Mouse (Mus musculus) urinary bladder, postnatal 10 days (tissue): ENCODE measurements at regions not wholly inside any gene's neighbourhood (a gene's known extent, or its start where the extent isn't known, plus 50 kb on each side); places are given as distances from the start of the nearest gene placed in this dataset.

Experiments
- DNase-seq: peaks from one replicate; pipeline ENCODE4 v3.0.0; 2022; ENCODE audit warnings: low spot score

- DNase-seq: no peak
These were observed 212.1 kb upstream of the Etaa1 start for GRCm38 (mm10) chr11:18165609-18166347.

GRCm38 (mm10) chr11:18164025-18164423 lies 210.3 kb upstream of the Etaa1 start:
- DNase-seq: no peak

GRCm38 (mm10) chr11:18163156-18164024 lies 209.7 kb upstream of the Etaa1 start:
- DNase-seq: no peak

- DNase-seq: no peak
These were observed 202.8 kb upstream of the Etaa1 start for GRCm38 (mm10) chr11:18156506-18156905.

GRCm38 (mm10) chr11:18151788-18152563 lies 198.3 kb upstream of the Etaa1 start:
- DNase-seq: peak; percentile 22

- DNase-seq: no peak
These were observed 197.7 kb upstream of the Etaa1 start for GRCm38 (mm10) chr11:18151369-18151768.

GRCm38 (mm10) chr11:18127488-18127887 lies 173.8 kb upstream of the Etaa1 start:
- no peak for DNase-seq

GRCm38 (mm10) chr11:18123031-18123430 lies 169.4 kb upstream of the Etaa1 start:
- no peak for DNase-seq

GRCm38 (mm10) chr11:18122616-18123015 lies 168.9 kb upstream of the Etaa1 start:
- DNase-seq: no peak

- no peak for DNase-seq
These were observed 162.2 kb upstream of the Etaa1 start for GRCm38 (mm10) chr11:18115693-18116450.

GRCm38 (mm10) chr11:18102841-18103240 lies 149.2 kb upstream of the Etaa1 start:
- no peak for DNase-seq

- DNase-seq: no peak
These were observed 122.3 kb upstream of the Etaa1 start for GRCm38 (mm10) chr11:18075840-18076435.

GRCm38 (mm10) chr11:18070586-18071306 lies 117.1 kb upstream of the Etaa1 start:
- no peak for DNase-seq

GRCm38 (mm10) chr11:18070032-18070374 lies 116.3 kb upstream of the Etaa1 start:
- DNase-seq: no peak

- no peak for DNase-seq
These were observed 115.8 kb upstream of the Etaa1 start for GRCm38 (mm10) chr11:18069348-18070031.

GRCm38 (mm10) chr11:18068085-18068484 lies 114.4 kb upstream of the Etaa1 start:
- no peak for DNase-seq

- no peak for DNase-seq
These were observed 114.0 kb upstream of the Etaa1 start for GRCm38 (mm10) chr11:18067676-18068075.

- DNase-seq: no peak
These were observed 87.9 kb upstream of the Etaa1 start for GRCm38 (mm10) chr11:18041589-18041988.

GRCm38 (mm10) chr11:18031049-18031448 lies 77.4 kb upstream of the Etaa1 start:
- DNase-seq: no peak

GRCm38 (mm10) chr11:18022065-18022464 lies 68.4 kb upstream of the Etaa1 start:
- no peak for DNase-seq
